Mouse (Mus musculus): ENCODE results near the gene Tagln3.

DNA sequence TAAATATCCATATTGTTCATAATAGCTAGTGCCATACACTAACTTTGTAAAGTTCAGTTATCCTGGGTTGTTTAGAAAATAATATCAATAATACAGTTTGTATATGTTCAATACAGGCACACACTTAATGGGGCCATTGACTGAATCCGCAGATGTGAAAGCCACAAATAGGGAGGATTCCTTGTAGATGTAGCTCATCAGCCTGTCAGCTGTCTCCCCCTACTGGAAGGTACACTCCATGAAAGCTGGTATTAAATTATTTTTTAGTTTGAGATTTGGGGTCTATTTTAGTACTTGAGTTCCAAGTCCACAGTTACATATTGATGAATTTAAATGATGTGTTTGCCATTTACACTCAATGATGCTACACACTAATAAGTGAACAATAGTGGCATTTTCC lies 47.9 kb downstream of the Tagln3 start:
- peak; percentile 84 for TF ChIP-seq CTCF (IDR thresholded peaks at IDR 0.05; ENCODE audit: low read depth)
- TF ChIP-seq EP300 (optimal IDR thresholded peaks at IDR 0.05) = no peak
